Mouse (Mus musculus) ES-Bruce4 (cell line): Measurements from ENCODE around the gene Gm45713.

Source experiments
- CTCF ChIP-seq: IDR thresholded peaks from one replicate; pipeline ENCODE4 v1.8.1; 2011; ENCODE audit warnings: low read depth, low read length
- EP300 ChIP-seq: IDR thresholded peaks from 2 replicates; pipeline ENCODE4 v1.6.1; 2011; ENCODE audit warnings: low read depth, low read length; ENCODE audit not compliant: insufficient read depth

- no peak for TF ChIP-seq CTCF
- TF ChIP-seq EP300 = no peak
Measured at GRCm38 (mm10) chr7:45102441-45102840, 33.6 kb downstream of the Gm45713 start.
